Mouse (Mus musculus): ENCODE data around the gene Slc43a1. TPM values are rescaled to one million over a fixed set of nuclear protein-coding genes. Genes with fewer than 3 reads are reported as not detected.

Slc43a1 gene
- polyA plus RNA-seq, 1 experiment, result 2.0 TPM

- peak within 1 kb of the TSS; percentile 99 for H3K4me2 ChIP-seq (ENCODE audit: low read depth)
- H3K79me2 ChIP-seq (ENCODE audit: control insufficient read depth, insufficient read depth), result no peaks in the 10 kb centered on the region
- peaks cover 24% of the 10 kb centered on the region for H3K27me3 ChIP-seq (ENCODE audit: control insufficient read depth, insufficient read depth, insufficient read length)
- H3K4me3 ChIP-seq, result peak within 1 kb of the TSS; percentile 18
- TF ChIP-seq REST (IDR thresholded peaks at IDR 0.05; ENCODE audit: insufficient read depth, insufficient read length) (no peak), TCF3 (IDR thresholded peaks at IDR 0.05; ENCODE audit: insufficient read length, low read depth) (no peak), MYOG (IDR thresholded peaks at IDR 0.05; ENCODE audit: control insufficient read depth in 1 of 3, insufficient read depth in 1 of 3, insufficient read length in 2 of 3, low read depth in 2 of 3) (no peak), TCF12 (IDR thresholded peaks at IDR 0.05; ENCODE audit: insufficient read depth, poor library complexity, severe bottlenecking) (no peak), E2F4 (IDR thresholded peaks at IDR 0.05; ENCODE audit: insufficient read depth) (no peak), USF1 (IDR thresholded peaks at IDR 0.05; ENCODE audit: low read depth) (no peak), MAX (IDR thresholded peaks at IDR 0.05; ENCODE audit: low read depth) (no peak), POLR2AphosphoS2 (IDR thresholded peaks at IDR 0.05; ENCODE audit: insufficient read length, low read depth) (no peak), SRF (IDR thresholded peaks at IDR 0.05; ENCODE audit: control insufficient read depth, insufficient read length, low read depth) (no peak), CEBPB (IDR thresholded peaks at IDR 0.05; ENCODE audit: insufficient read depth, poor library complexity, severe bottlenecking) (no peak), POLR2A (IDR thresholded peaks at IDR 0.05; ENCODE audit: insufficient read length, low read depth) (no peak), MYOD1 (IDR thresholded peaks at IDR 0.05; ENCODE audit: control insufficient read depth in 1 of 3, insufficient read length in 2 of 3, low read depth in 2 of 3) (no peak)
- H3K36me3 ChIP-seq (ENCODE audit: control insufficient read depth, insufficient read depth), result no peaks in the 10 kb centered on the region
- H3ac ChIP-seq (ENCODE audit: control insufficient read depth, insufficient read length), result no peak within 1 kb of the TSS
These were observed 47.6 kb downstream of the Slc43a1 start, which contains the start of gene Rtn4rl2 for GRCm38 (mm10) chr2:84886234-84886731. Gene Rtn4rl2 (minus strand): TSS chr2:84886710.

GRCm38 (mm10) chr2:84886821-84887281 is 48.2 kb downstream of the Slc43a1 start:
- H3ac ChIP-seq (ENCODE audit: control insufficient read depth, insufficient read length), result no peak overlapping the region
- H3K36me3 ChIP-seq (ENCODE audit: control insufficient read depth, insufficient read depth), result no peaks in the 10 kb centered on the region
- no peaks in the 10 kb centered on the region for H3K79me2 ChIP-seq (ENCODE audit: control insufficient read depth, insufficient read depth)
- peak overlapping the region; percentile 18 for H3K4me3 ChIP-seq
- TF ChIP-seq TCF3 (IDR thresholded peaks at IDR 0.05; ENCODE audit: insufficient read length, low read depth), result no peak
- TF ChIP-seq TCF12 (IDR thresholded peaks at IDR 0.05; ENCODE audit: insufficient read depth, poor library complexity, severe bottlenecking), result no peak
- TF ChIP-seq POLR2AphosphoS2 (IDR thresholded peaks at IDR 0.05; ENCODE audit: insufficient read length, low read depth), result no peak
- TF ChIP-seq E2F4 (IDR thresholded peaks at IDR 0.05; ENCODE audit: insufficient read depth), result no peak
- no peak for TF ChIP-seq MYOD1 (IDR thresholded peaks at IDR 0.05; ENCODE audit: control insufficient read depth in 1 of 3, insufficient read length in 2 of 3, low read depth in 2 of 3)
- TF ChIP-seq USF1 (IDR thresholded peaks at IDR 0.05; ENCODE audit: low read depth), result no peak
- TF ChIP-seq CEBPB (IDR thresholded peaks at IDR 0.05; ENCODE audit: insufficient read depth, poor library complexity, severe bottlenecking), result no peak
- TF ChIP-seq MAX (IDR thresholded peaks at IDR 0.05; ENCODE audit: low read depth), result no peak
- no peak for TF ChIP-seq POLR2A (IDR thresholded peaks at IDR 0.05; ENCODE audit: insufficient read length, low read depth)
- TF ChIP-seq SRF (IDR thresholded peaks at IDR 0.05; ENCODE audit: control insufficient read depth, insufficient read length, low read depth), result no peak
- TF ChIP-seq REST (IDR thresholded peaks at IDR 0.05; ENCODE audit: insufficient read depth, insufficient read length), result no peak
- TF ChIP-seq MYOG (IDR thresholded peaks at IDR 0.05; ENCODE audit: control insufficient read depth in 1 of 3, insufficient read depth in 1 of 3, insufficient read length in 2 of 3, low read depth in 2 of 3), result no peak
- peak overlapping the region; percentile 99 for H3K4me2 ChIP-seq (ENCODE audit: low read depth)
- H3K27me3 ChIP-seq (ENCODE audit: control insufficient read depth, insufficient read depth, insufficient read length), result peaks cover 24% of the 10 kb centered on the region

- TF ChIP-seq MYOD1 (IDR thresholded peaks at IDR 0.05; ENCODE audit: control insufficient read depth in 1 of 3, insufficient read length in 2 of 3, low read depth in 2 of 3), result no peak
- TF ChIP-seq REST (IDR thresholded peaks at IDR 0.05; ENCODE audit: insufficient read depth, insufficient read length), result no peak
- no peak for TF ChIP-seq TCF3 (IDR thresholded peaks at IDR 0.05; ENCODE audit: insufficient read length, low read depth)
- TF ChIP-seq POLR2AphosphoS2 (IDR thresholded peaks at IDR 0.05; ENCODE audit: insufficient read length, low read depth), result no peak
- no peak for TF ChIP-seq POLR2A (IDR thresholded peaks at IDR 0.05; ENCODE audit: insufficient read length, low read depth)
- no peak for TF ChIP-seq USF1 (IDR thresholded peaks at IDR 0.05; ENCODE audit: low read depth)
- TF ChIP-seq CEBPB (IDR thresholded peaks at IDR 0.05; ENCODE audit: insufficient read depth, poor library complexity, severe bottlenecking), result no peak
- no peak for TF ChIP-seq E2F4 (IDR thresholded peaks at IDR 0.05; ENCODE audit: insufficient read depth)
- no peak for TF ChIP-seq MYOG (IDR thresholded peaks at IDR 0.05; ENCODE audit: control insufficient read depth in 1 of 3, insufficient read depth in 1 of 3, insufficient read length in 2 of 3, low read depth in 2 of 3)
- no peak for TF ChIP-seq SRF (IDR thresholded peaks at IDR 0.05; ENCODE audit: control insufficient read depth, insufficient read length, low read depth)
- no peak for TF ChIP-seq MAX (IDR thresholded peaks at IDR 0.05; ENCODE audit: low read depth)
- no peak for TF ChIP-seq TCF12 (IDR thresholded peaks at IDR 0.05; ENCODE audit: insufficient read depth, poor library complexity, severe bottlenecking)
- Histone ChIP-seq H3K36me3 (ENCODE audit: control insufficient read depth, insufficient read depth) (no peaks in the 10 kb centered on the region), H3K27me3 (ENCODE audit: control insufficient read depth, insufficient read depth, insufficient read length) (peaks cover 28% of the 10 kb centered on the region), H3K79me2 (ENCODE audit: control insufficient read depth, insufficient read depth) (no peaks in the 10 kb centered on the region), H3K4me2 (ENCODE audit: low read depth) (peak overlapping the region; percentile 99), H3K4me3 (peak overlapping the region; percentile 18), H3ac (ENCODE audit: control insufficient read depth, insufficient read length) (no peak overlapping the region)
These were observed 49.0 kb downstream of the Slc43a1 start for GRCm38 (mm10) chr2:84887411-84888271.

- TF ChIP-seq SRF (IDR thresholded peaks at IDR 0.05; ENCODE audit: control insufficient read depth, insufficient read length, low read depth) (no peak), MYOD1 (IDR thresholded peaks at IDR 0.05; ENCODE audit: control insufficient read depth in 1 of 3, insufficient read length in 2 of 3, low read depth in 2 of 3) (no peak)
- Histone ChIP-seq H3K36me3 (ENCODE audit: control insufficient read depth, insufficient read depth) (no peaks in the 10 kb centered on the region), H3K27me3 (ENCODE audit: control insufficient read depth, insufficient read depth, insufficient read length) (peaks cover 34% of the 10 kb centered on the region), H3K4me3 (peak overlapping the region; percentile 18), H3ac (ENCODE audit: control insufficient read depth, insufficient read length) (no peak overlapping the region), H3K4me2 (ENCODE audit: low read depth) (peak overlapping the region; percentile 99), H3K79me2 (ENCODE audit: control insufficient read depth, insufficient read depth) (no peaks in the 10 kb centered on the region)
These were observed 50.1 kb downstream of the Slc43a1 start for GRCm38 (mm10) chr2:84888657-84889315.
